10 mouse cellular contexts compared by ENCODE assay signal in the genomic region with DNA sequence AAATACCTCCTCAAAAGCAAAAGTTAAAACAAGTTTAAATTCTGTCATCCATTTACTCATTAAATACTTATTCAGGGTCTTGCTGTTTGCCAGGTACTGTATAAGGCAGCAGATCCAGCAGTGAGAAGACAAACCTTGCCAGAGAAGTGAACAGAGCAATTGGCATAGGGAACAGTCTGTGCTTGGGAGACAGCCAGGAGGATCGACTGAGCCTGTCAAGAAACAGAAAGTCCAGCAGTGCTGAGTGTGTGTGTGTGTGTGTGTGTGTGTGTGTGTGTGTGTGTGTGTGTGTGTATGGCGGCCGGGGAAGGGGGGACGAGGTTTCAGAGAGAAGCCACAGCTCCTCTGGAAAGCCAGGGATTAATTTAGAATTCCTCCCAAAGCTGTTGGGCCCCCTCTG. TPM values are rescaled to one million over a fixed set of nuclear protein-coding genes. Genes with fewer than 3 reads are reported as not detected.
DNase-seq lines count a peak whose midpoint lies in the region; ATAC-seq lines count a peak whose summit lies in the region.
"Had no signal": no experiment of that assay in that cellular context is flagged by ENCODE, and none has a peak within 500 bp of the region (broad histone marks: within the 10 kb centered on the region; RNA-seq: fewer than 3 reads in every experiment).

No protein-coding gene starts in this region.

- no peak overlapping the region for H3K27ac ChIP-seq in kidney, embryonic 14.5 days (ENCODE audit: low read depth, low read length)
- H3K27ac ChIP-seq: embryonic facial prominence, embryonic 13.5 days; liver, embryonic 13.5 days had no signal

- no peaks in the 10 kb centered on the region for H3K4me1 ChIP-seq in kidney, embryonic 14.5 days (ENCODE audit: control insufficient read depth, insufficient read depth, low read length)

- no peaks in the 10 kb centered on the region for H3K9me3 ChIP-seq in kidney, embryonic 14.5 days (ENCODE audit: control insufficient read depth, low read length)
- H3K9me3 ChIP-seq: embryonic facial prominence, embryonic 13.5 days; liver, embryonic 13.5 days had no signal

- H3K4me2 ChIP-seq in kidney, embryonic 14.5 days (replicated peaks; ENCODE audit: low read depth, low read length): no peak overlapping the region
- H3K4me2 ChIP-seq: embryonic facial prominence, embryonic 13.5 days; liver, embryonic 13.5 days had no signal

- no peaks in the 10 kb centered on the region for H3K27me3 ChIP-seq in kidney, embryonic 14.5 days (ENCODE audit: control insufficient read depth, insufficient read depth, low read length)
- H3K27me3 ChIP-seq: embryonic facial prominence, embryonic 13.5 days; liver, embryonic 13.5 days had no signal

- H3K36me3 ChIP-seq in kidney, embryonic 14.5 days (ENCODE audit: control insufficient read depth, insufficient read depth, low read length): no peaks in the 10 kb centered on the region
- H3K36me3 ChIP-seq: embryonic facial prominence, embryonic 13.5 days had no signal

- DNase-seq in kidney, adult 11 months: peak; percentile 68
- DNase-seq in brain, adult 2 months (ENCODE audit: low read depth, low spot score): peak; percentile 82
- DNase-seq in gastrocnemius, postnatal 10 days: peak; percentile 38
- peak; percentile 91 for DNase-seq in kidney, adult 9 months
- peak; percentile 21 to 42 for DNase-seq in lung, postnatal 4 days
- DNase-seq in thymus, postnatal 14 days: no peak
- no peak for DNase-seq in retina, embryonic 14.5 days (ENCODE audit: low spot score)
- DNase-seq: liver, embryonic 13.5 days had no signal

- 53% methylated on average over 2 of the region's 4 CpGs for WGBS in kidney, embryonic 14.5 days

- no peak overlapping the region for H3K4me3 ChIP-seq in kidney, embryonic 14.5 days (ENCODE audit: low read length)
- H3K4me3 ChIP-seq: embryonic facial prominence, embryonic 13.5 days; liver, embryonic 13.5 days had no signal

- no peak for ATAC-seq in kidney, embryonic 14.5 days (ENCODE audit: low FRiP score, low TSS enrichment)

- no peak overlapping the region for H3K9ac ChIP-seq in kidney, embryonic 14.5 days (ENCODE audit: low read depth, low read length)
- H3K9ac ChIP-seq: embryonic facial prominence, embryonic 13.5 days; liver, embryonic 13.5 days had no signal

RNA-seq across cellular contexts. Expression of a gene that starts 17.9 kb away (rescaled TPM):
- polyA plus RNA-seq in kidney, embryonic 14.5 days (2014; fragmentation: Nextera tagmentation; extraction: Ambion mirVana): 132 and 140 TPM in 2 replicates
- total RNA-seq in gastrocnemius, postnatal 10 days (2021): 10 to 100 TPM; 26.0 to 27.5 TPM

Comparison
In these comparisons a context has a peak if more than half of its experiments do, and no peak if none do; other contexts are left out.
1. DNase-seq: peak in kidney, adult 11 months (single experiment), brain, adult 2 months (single experiment), gastrocnemius, postnatal 10 days (single experiment), kidney, adult 9 months (single experiment) and lung, postnatal 4 days (2 of 2); none in thymus, postnatal 14 days (single experiment) and retina, embryonic 14.5 days (single experiment).